Comparison of ENCODE assay signal across 14 mouse cellular contexts in the genomic region with DNA sequence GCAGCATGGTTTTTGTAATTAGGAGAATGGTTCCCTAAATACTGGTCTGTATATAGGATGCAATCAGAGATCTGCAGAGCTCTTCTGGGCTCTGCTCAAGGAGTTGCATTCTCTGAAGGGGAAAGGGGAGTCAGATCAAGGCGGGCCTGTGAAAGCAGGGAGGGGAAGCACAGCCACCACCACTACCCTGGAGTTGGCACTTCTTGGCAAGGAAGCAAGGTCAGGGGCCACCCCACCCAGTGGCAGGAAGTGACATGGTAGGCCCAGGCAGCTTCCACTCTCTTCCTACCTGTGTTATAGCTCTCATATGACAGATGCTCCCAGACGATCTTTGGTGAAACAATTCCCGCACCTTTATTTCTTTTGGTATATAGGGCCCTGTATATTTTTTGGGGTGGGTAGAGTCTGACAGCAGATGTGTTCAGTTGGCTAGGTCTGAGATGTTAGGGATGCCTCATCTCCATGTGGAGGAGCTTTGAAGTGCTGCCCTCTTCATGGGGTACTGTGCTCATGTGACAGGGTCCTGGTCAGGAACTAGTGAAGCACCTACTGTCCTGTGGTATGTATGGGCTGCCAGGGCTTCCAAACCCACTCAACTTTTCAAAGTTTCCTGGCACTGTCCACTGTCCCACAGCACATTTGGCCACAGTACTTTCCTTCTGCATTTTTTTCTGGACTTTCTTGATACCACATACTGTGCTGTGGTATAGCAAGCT.
A peak's percentile ranks its signal among the peaks of the same experiment; 100 is the strongest.
DNase-seq lines count a peak whose midpoint lies in the region; ATAC-seq and TF ChIP-seq lines count a peak whose summit lies in the region.
"Had no signal": no experiment of that assay in that cellular context is flagged by ENCODE, and none has a peak within 500 bp of the region (broad histone marks: within the 10 kb centered on the region; RNA-seq: fewer than 3 reads in every experiment).

No protein-coding gene starts in this region.

- DNase-seq in heart, adult 11 months, result peak; percentile 90
- DNase-seq in heart, postnatal 10 days, result no peak
- no peak for DNase-seq in lung, postnatal 14 days
- DNase-seq in forebrain, postnatal 0 days, result no peak
- peak; percentile 46 for DNase-seq in lung, postnatal 10 days
- DNase-seq in left cerebral cortex, postnatal 36 days (ENCODE audit: low spot score in 2 of 2), result no peak
- DNase-seq in spleen, postnatal 14 days (ENCODE audit: low spot score in 2 of 2), result no peak
- DNase-seq: cerebellum, adult 2 months; gastrocnemius, postnatal 10 days had no signal

- H3K9ac ChIP-seq in lung, embryonic 15.5 days, result no peak overlapping the region
- no peak overlapping the region for H3K9ac ChIP-seq in forebrain, postnatal 0 days
- H3K9ac ChIP-seq: heart, embryonic 15.5 days; limb, embryonic 13.5 days had no signal

- TF ChIP-seq CTCF in forebrain, postnatal 0 days (IDR thresholded peaks at IDR 0.05; ENCODE audit: low read depth), result no peak

- H3K36me3 ChIP-seq in lung, embryonic 15.5 days, result no peaks in the 10 kb centered on the region
- no peaks in the 10 kb centered on the region for H3K36me3 ChIP-seq in forebrain, postnatal 0 days (ENCODE audit: insufficient read depth)
- H3K36me3 ChIP-seq: heart, embryonic 15.5 days; limb, embryonic 13.5 days had no signal

- no peak overlapping the region for H3K27ac ChIP-seq in lung, embryonic 15.5 days
- no peak overlapping the region for H3K27ac ChIP-seq in forebrain, postnatal 0 days (ENCODE audit: low read depth, low read length)
- H3K27ac ChIP-seq: heart, embryonic 15.5 days; limb, embryonic 13.5 days; stomach, postnatal 0 days had no signal

- intact Hi-C loops in heart, postnatal 10 days (cut with DNase I), result no loop called here
- intact Hi-C loops in left cerebral cortex, postnatal 36 days (cut with DNase I), result no loop called here

- H3K4me1 ChIP-seq in lung, embryonic 15.5 days, result no peaks in the 10 kb centered on the region; the same call in 1 of the 2 replicates
- 0 out of 2 replicates have a peak, but pooled peaks cover 7% of the 10 kb centered on the region for H3K4me1 ChIP-seq in forebrain, postnatal 0 days (ENCODE audit: insufficient read depth)
- H3K4me1 ChIP-seq: heart, embryonic 15.5 days; limb, embryonic 13.5 days had no signal

- H3K4me3 ChIP-seq in lung, embryonic 15.5 days, result no peak overlapping the region
- H3K4me3 ChIP-seq in forebrain, postnatal 0 days (ENCODE audit: low read depth, low read length), result no peak overlapping the region
- H3K4me3 ChIP-seq: heart, embryonic 15.5 days; limb, embryonic 13.5 days had no signal

- no peaks in the 10 kb centered on the region for H3K9me3 ChIP-seq in lung, embryonic 15.5 days
- no peaks in the 10 kb centered on the region for H3K9me3 ChIP-seq in forebrain, postnatal 0 days (ENCODE audit: low read length)
- H3K9me3 ChIP-seq: heart, embryonic 15.5 days; limb, embryonic 13.5 days had no signal

- whole genome bisulfite sequencing in lung, embryonic 15.5 days, result 75% methylated on average over 3 of the region's 3 CpGs
- WGBS in forebrain, postnatal 0 days, result 88% methylated on average over 3 of the region's 3 CpGs

- ATAC-seq in lung, embryonic 15.5 days (ENCODE audit: borderline replicate concordance, extremely low read depth, low FRiP score, low TSS enrichment), result peak; percentile 57; the same call in 1 of the 2 replicates
- peak; percentile 10; the same call in 1 of the 2 replicates for ATAC-seq in forebrain, postnatal 0 days
- ATAC-seq: intestine, postnatal 0 days had no signal

- H3K27me3 ChIP-seq in lung, embryonic 15.5 days, result no peaks in the 10 kb centered on the region
- H3K27me3 ChIP-seq in forebrain, postnatal 0 days (ENCODE audit: insufficient read depth, low read length), result no peaks in the 10 kb centered on the region
- H3K27me3 ChIP-seq: heart, embryonic 15.5 days had no signal

- H3K4me2 ChIP-seq in lung, embryonic 15.5 days, result no peak overlapping the region
- H3K4me2 ChIP-seq in forebrain, postnatal 0 days (ENCODE audit: low read depth), result no peak overlapping the region
- H3K4me2 ChIP-seq: heart, embryonic 15.5 days; limb, embryonic 13.5 days had no signal

Comparison
In these comparisons a context has a peak if more than half of its experiments do, and no peak if none do; other contexts are left out.
1. DNase-seq: peak in heart, adult 11 months (single experiment) and lung, postnatal 10 days (single experiment); none in heart, postnatal 10 days (0 of 2), lung, postnatal 14 days (single experiment), forebrain, postnatal 0 days (single experiment), left cerebral cortex, postnatal 36 days (0 of 2) and spleen, postnatal 14 days (0 of 2).